Mouse (Mus musculus) cerebellum, adult 2 months (tissue): ENCODE measurements around the gene Ttbk1.

Experiments
- CTCF ChIP-seq: fragments of 200-500 bp; IDR thresholded peaks from 2 replicates; pipeline ENCODE4 v1.5.1; 2011; ENCODE audit warnings: low read depth, mild to moderate bottlenecking, control low read depth, low read length, moderate library complexity, borderline replicate concordance; ENCODE audit not compliant: insufficient read depth
- POLR2A ChIP-seq: fragments of 200-500 bp; IDR thresholded peaks from 2 replicates; pipeline ENCODE4 v1.6.1; 2011; ENCODE audit warnings: low read length, control low read depth, borderline replicate concordance; ENCODE audit not compliant: insufficient read depth

GRCm38 (mm10) chr17:46503847-46504638 lies 16.6 kb upstream of the Ttbk1 start:
- TF ChIP-seq POLR2A, result no peak
- no peak for TF ChIP-seq CTCF
